Mouse (Mus musculus): ENCODE data around the gene Ccdc102a.

The Ccdc102a gene

DNA sequence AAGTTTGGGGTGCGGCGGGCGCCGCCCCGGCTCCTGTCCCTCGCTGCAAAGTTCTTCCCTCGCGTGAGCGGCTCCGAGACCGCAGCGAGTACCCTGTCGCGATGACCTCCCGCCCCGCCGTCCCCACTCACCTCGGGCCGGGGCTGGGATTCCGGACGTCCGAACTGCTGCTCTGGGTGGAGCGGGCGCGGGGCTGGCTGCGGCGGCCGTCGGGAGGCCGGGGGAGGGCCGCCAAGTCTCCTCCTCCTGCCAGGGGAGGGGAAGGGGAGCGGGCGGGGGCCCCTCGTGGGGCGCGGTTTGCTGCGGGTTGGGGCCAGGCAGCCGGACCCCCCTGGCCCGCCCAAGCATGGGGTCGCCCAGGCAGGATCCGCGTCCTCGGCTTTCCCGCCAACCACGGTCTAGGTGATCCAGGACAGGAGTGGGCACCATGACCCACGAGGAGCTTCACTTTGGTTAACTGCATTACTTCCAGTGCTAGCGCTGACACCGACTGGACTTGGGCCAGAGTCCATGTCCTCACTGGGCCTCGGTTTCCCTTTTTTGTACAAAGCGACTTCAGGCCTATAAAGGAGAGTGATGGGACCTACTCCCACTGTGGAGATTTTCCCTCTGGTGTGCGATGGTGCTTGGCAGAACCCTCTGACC is at the start of gene Ccdc102a:
Ccdc102a (minus strand) TSS at position 248 of the 645 bp plus-strand sequence.
- no peak for DNase-seq (ENCODE audit: low spot score in 2 of 2)

DNA sequence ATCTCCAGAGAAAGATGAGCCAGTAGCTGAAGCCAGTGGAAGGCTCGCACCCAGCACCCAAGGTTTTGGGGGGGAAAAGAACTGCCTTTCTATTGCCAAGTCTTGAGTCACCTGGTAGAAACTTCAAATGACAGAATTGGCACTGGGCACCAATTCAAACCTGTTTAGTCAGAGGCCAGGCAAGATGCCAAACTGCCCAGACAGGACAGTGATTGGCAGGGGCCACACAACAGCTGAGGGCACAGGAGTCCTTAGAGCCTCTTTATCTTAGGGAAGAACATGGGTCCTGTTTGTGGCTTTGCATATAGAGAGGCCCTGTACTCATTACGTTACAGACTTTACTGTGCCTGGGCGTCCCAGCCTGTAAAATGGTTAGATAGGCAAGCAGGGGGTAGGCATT is 49.7 kb upstream of the Ccdc102a start:
- DNase-seq (ENCODE audit: low spot score in 2 of 2) = no peak

DNA sequence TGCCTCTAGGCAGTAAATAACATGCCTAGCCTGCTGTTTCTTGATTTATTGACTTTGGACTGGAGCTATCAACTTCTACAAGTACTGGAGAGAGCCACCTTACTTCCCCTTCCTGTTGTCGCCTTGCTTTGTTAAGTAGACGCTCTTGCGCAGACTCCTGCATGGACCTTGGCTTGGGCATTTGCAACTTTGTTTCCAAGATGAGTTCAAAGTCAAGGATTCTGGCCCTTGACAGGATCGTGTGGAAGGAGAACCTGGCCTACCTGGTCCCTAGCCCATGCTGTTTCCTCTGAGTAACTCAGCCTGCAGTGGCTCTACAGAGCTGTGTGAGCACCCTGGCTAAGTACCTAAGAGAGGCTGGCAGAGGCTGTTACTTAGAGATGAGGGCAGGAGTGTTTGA is 49.2 kb upstream of the Ccdc102a start:
- no peak for DNase-seq (ENCODE audit: low spot score in 2 of 2)

DNA sequence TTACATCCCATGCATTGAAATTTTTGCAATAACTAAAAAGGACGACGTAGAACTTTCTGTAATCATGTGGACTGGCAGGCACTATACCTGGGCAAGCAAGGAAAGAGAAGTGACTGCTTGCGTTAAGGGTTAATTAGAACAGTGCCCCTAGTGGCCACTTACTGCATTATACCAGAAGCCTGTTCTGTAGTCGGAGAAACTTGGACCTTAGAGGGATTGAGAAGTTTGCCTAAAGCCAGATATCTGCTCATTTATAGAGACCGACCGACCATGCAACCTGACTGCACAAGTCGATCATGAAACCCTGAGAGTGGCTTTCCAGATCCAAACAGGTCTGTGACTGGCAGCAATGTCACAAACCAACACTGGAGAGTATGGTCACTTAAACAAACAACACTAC is 48.7 kb upstream of the Ccdc102a start:
- DNase-seq (ENCODE audit: low spot score in 2 of 2) = no peak

DNA sequence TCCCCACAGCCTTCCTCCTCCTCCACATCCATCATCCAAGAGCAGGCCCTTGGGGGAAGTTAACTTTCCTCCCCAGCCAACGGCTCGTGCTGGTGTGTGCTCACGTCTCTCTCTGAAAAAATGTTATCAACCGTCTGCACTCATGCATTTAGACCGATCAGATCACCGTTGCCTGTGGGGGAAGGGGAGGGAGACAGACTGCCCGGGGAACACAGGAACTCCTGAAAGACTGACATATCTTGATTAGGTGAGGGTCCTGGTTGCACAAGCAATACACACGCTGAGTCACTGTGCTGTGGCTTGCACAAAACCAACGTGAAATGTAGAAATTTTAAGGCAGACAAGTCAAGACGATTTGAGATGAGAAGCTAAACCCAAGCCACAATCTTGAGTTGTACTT is 46.9 kb upstream of the Ccdc102a start:
- DNase-seq (ENCODE audit: low spot score in 2 of 2) = no peak

DNA sequence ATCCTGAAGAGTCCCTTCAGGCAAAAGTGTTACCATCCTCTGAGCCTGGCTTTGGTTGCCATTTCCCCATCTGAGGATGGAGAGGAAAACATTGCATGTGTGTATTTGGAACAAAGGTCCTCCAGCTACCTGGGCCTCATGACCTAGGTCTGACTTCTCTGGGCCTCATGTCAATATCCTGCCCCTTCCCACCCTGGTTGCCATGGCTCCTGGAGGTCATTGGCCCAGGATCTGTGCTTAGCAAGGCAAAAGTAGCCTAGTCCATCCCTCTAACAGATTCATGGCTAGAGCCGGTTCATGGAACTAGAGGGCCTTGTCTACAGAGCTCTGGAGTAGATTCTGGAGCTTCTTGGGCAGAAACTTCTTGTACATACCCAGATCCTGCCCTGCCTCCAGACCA is 44.3 kb upstream of the Ccdc102a start:
- no peak for DNase-seq (ENCODE audit: low spot score in 2 of 2)

DNA sequence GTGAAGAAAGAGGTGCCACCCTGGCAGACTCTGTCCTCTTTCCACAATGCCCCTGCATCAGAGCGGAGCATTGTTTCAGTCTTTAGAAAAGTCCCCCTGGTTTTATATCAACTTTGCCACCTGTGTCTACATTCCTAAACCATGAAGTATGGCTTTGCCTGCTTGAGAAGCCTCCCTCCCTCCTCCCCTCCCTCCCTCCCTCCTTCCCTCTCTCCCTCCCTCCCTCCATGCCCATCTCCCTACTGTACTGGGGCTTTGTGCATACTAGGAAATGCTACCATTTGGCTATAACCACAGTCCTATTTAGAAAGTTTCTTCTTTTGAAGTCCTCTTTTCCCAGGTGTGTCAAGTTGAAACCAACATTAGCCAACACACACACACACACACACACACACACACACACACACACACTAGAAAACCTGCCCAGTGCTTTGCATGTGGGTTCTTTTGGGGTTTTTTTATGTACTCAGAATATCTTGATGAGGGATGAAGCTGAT is 38.2 kb upstream of the Ccdc102a start:
- DNase-seq (ENCODE audit: low spot score in 2 of 2) = no peak

DNA sequence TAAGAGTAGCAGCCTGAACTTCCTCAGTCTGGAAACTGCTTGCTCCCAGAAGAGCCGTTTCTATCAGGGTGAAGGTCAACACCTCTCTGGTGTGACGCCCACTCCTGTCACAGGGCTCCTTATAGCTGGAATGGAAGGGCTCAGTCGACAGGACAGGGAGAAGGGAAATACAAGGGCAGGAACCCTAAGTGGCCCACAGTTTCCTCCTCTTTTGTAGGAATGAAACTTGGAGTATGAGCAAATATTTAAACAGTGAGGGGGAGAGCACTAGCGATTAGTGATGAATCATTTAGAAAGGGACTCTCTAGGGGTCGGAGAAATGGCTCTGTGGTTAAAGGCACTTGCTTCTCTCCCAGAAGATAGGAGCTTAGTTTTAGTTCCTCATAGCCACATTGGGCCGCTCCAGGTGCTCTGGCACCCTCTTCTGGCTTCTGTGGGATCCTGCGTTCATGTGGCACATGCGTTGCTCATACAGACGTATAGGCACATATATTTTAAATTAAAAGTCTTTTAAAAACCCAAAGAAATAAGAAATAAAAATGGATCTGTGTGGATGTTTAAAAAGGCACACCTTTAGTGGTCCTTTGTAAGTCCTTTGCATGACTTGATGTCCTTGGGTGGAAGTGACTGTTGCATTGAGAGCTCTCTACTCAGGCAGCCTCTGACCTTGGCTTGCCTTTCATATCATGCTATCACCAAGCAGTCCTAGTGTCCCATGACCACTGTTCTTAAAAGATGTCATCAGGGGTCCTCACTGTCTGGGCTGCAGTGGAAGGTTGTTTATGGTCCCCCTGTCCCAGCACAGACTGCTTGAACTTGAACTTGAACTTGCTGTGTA is 37.2 kb upstream of the Ccdc102a start:
- DNase-seq (ENCODE audit: low spot score in 2 of 2) = no peak

DNA sequence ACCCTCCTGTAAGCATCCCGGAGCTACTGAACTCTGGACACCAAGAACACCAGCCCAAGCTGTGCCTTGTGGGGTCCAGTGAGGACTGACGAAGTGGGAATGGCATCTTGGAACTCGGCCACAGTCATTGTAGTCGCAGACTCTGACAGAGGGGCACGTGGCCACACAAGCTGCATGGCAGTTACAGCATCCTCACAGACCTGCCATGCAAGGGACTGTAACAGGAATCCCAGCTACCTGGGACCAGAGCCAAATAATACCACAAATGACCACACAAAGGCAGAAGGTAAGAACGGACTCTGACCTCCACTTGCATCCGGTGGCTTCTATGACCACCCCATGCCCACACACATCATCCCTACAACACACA is 36.5 kb upstream of the Ccdc102a start:
- DNase-seq (ENCODE audit: low spot score in 2 of 2) = no peak

DNA sequence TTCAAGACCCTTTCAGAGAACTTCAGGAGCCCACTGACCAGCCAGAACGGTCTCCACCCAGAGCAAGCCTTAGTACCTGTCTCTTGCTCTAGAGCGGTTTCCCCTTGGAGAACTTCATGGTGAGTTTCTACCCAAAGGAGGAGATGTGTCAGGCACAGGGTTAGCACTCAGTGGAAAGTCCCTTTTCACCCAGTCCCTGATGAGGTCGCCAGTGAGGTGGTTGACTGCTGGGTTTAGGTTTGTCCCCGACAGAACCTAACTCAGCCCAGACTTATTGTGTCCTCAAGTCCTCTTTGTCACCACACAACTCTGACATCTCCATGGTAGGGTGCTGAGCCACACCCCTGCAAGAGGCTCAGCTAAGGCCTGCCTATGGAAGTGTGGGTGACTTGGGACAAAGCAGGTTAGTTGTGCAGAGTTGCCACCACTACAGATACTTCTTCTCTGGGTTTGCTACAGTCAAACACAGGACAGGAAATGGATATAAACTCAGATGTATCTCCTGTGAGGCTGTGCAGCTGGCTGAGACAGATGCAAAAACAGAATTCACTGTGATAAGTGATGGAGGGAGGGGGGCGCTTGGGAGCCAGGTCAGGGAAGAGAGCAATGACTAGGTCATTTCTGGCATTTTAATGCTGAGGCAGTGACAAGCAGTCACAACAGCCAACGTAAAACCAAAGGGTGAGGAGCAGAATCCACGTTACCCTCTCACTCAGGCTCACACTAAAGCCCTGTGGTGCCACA is 35.9 kb upstream of the Ccdc102a start:
- no peak for DNase-seq (ENCODE audit: low spot score in 2 of 2)

DNA sequence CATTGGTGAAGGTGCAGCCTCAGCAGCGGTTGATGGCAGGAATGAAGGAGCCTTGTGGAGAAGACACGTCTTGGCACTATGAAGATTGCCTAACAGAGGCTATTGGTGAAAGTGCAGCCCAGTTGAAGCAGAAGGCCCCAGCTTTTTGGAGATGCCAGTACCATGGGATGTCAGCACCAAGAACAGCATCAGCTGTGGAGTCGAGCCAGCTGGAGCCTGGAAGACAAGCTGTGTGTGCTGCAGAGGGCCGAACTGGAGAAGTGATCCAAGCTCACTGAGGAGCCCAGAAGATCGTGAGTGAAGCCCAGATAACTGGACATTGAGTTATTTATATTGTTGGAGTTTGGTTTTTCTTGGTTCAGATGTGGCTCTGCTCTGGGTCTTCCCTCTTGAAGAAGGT is 34.2 kb upstream of the Ccdc102a start:
- no peak for DNase-seq (ENCODE audit: low spot score in 2 of 2)

DNA sequence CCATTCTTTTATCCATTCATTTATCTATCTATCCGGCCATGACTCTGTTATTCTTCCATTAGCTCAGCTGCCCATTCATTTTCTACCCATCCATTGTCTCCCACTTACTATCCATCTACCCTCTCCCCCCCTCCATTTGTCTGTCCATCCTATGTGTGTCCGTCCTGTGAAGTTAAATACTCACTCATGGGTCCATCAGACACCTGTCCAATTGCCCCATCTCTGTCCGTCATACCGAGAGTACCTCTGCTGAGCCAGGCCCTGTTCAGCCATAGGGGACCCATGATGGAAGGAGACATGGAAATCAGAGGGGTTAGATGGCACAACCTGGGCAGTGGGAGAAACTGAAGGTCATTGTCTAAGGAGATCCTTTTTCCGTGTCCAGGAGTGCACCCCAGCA is 32.6 kb upstream of the Ccdc102a start:
- DNase-seq (ENCODE audit: low spot score in 2 of 2) = no peak

DNA sequence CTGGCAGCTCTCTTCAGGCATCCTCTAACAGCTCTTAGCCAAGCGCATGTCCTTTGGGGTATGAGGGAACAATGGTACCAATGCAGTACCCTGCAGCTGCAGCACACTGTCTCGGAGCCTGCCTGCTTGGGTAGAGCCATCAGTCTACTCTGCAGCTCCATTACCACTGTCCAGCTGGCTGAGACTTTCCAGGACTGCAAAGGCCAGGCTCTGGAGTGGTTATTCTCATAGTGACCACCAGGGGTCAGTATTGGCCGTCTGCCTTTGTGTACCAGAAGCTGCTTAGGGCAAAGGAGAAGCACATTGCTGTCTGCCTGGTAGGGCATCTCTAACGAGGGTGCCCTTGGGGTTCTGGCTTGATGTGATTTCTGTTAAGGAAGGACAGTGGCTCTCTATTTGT is 32.1 kb upstream of the Ccdc102a start:
- DNase-seq (ENCODE audit: low spot score in 2 of 2) = peak; percentile 65 to 71

DNA sequence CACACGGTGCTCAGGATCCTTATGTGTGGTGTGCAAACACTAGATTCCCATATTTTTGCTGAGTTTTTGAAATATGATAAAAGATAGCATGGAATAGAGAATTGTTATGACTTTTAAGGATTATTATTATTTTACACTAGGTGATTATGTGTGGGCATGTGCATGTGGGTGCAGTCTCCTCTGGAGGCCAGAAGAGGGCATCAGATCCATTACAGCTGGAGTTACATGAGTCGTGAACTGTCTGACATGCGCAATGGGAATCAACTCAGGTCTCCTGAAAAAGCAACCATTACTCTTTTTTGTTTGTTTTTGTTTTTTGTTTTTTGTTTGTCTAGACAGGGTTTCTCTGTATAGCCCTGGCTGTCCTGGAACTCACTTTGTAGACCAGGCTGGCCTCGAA is 31.1 kb upstream of the Ccdc102a start:
- DNase-seq (ENCODE audit: low spot score in 2 of 2) = no peak

DNA sequence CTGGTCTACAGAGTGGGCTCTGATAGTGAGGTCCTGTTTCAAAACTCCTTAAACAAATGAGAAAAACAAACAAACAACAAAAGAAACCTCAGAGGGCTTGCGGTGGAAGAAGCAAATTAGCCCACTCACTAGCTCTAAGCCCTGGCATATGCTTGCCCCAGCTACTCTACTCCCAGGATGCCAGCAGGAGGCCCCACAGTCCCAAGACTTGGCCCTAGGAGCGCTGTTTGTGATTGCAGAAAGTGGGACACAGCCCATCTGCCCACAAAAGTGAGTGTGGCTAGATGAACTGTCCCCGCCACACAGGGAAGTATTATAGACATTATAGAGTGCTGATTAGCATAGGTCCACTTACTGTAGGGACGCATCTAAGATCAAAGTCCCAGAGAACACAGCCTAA is 30.5 kb upstream of the Ccdc102a start:
- DNase-seq (ENCODE audit: low spot score in 2 of 2) = no peak

DNA sequence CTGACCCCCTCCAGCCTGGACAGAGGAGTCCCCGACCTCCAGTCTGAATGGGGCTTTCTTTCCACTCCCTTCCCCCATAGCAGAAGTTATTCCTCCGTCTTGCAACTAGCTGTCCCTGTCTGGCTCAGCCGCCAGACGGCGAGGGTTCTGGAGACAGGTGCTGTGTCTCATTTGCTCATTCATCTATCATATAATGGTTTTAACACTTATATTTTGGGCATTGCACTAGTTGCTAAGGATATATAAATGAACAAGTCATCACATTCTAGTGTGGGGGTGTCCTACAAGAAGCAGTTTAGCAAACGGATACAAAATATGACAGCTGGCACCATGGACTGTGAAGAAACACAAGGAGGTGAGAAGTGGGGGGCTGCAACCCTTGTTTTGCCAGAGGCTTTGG is 27.3 kb upstream of the Ccdc102a start:
- DNase-seq (ENCODE audit: low spot score in 2 of 2) = peak in 1 of 2 experiments; percentile 32

DNA sequence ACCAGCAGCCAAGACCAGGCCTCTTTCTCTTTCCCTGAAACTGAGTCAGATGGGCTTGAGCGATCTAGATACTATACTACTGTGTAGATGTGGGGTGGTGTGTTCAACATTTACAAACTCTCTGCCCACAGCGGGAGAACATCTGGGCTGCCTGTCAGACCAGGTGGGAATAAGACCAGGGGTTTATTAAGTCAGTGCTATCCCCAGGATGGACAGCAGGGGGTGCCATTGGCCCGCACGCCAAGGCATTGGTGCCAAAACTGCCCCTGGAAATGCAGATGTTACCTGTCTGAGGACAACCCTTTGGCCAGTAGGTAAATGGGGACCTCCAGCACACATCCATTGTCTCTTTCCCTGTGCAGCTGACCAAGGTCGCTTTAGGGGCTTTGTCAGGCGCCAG is 24.7 kb upstream of the Ccdc102a start:
- peak; percentile 51 to 58 for DNase-seq (ENCODE audit: low spot score in 2 of 2)

DNA sequence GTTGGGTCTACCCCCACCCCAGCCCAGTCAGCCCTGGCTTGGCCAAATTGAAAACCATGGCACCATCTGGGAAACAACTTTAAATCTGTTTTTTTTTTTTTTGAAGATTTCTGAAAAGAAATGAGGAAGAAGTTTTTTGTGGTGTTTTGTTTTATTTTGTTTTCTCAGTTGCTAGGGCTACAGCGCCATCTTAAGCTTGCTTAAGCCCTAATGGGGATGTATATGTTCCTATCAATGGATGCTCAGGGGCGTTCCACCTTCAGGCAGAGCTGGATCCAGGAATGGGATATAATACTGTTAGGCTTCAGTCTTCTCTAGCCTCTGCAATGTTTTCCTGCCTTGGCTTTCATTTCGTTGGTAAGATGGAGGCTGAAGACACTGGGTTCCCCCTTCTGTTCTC is 17.3 kb upstream of the Ccdc102a start:
- no peak for DNase-seq (ENCODE audit: low spot score in 2 of 2)

DNA sequence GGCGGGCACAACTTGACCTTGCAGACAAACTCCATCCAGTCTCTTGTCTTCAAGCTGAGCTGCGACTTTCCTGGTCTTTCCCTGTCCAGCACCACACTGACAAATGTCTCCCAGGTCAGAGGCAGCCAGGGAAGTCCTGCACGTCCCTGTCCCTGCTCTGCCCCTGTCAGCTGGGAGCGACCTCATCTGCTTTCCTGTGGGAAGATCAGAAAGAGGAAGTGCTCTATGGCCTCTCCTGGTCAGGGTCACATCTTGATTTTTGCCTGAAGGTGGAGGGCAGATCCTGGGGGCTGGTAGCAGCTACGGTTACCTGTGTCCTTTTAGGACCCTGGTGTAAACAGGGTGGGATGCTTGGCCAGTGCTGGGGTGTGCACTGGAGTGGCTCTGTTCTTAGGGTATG is 16.0 kb upstream of the Ccdc102a start:
- no peak for DNase-seq (ENCODE audit: low spot score in 2 of 2)

DNA sequence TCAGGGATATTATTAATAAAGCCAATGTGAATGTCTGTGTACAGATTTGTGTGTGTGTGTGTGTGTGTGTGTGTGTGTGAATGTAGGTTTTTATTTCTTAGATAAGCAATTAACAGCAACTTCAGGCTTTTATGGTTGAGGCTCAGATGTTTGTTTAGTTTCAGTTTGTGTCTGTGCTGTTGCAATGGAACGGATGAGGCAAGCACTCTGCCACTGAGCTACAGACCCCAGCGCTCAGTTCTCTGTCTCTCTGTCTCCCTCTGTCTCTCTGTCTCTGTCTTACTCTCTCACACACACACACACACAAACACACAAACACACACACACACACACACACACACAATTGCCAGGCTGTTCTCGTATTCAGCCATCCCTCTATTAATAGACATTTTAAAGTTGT is 10.3 kb upstream of the Ccdc102a start:
- DNase-seq (ENCODE audit: low spot score in 2 of 2) = no peak

DNA sequence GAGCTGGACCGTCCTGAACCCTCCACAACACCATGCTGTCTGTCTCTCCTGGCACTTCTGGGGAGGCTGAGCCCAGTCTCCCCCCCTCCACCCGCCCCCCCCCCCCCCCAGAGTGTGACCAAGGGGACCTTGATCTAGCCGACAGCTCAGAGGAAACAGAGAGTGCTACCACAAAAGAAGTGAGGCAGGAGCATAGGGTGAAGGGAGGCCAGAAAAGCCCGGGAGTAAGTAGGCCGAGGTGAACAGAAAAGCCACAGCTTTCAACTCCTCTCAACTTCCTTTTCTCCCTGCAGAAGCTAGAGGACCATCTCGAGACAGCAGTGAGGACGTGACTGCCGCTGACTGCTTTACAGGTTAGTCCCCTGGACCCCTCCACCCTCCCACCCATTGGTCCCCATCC is 5.5 kb upstream of the Ccdc102a start, which contains the start of gene Adgrg5:
Adgrg5 (plus strand) TSS at position 290 of the 400 bp plus-strand sequence.
- no peak for DNase-seq (ENCODE audit: low spot score in 2 of 2)

DNA sequence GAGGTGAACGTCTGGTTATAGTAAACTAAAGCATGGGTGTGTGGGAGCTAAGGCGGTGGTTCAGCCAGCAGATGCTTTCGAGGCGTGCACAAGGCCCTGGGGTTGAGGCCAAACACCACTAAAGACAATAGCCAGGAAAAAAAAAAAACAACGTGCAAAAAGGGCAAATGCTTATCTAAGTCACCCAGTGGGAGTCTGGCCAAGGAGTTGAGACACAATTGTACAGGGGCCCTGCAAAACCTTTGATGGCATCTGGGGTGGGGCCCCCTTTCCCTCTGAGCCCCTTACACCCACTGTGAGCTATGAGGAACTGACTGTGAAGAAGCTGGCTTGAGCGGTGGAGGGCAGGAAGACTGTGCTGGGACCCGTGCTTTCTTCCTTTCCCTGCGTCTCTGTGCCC is 4.7 kb upstream of the Ccdc102a start:
- DNase-seq (ENCODE audit: low spot score in 2 of 2) = no peak

DNA sequence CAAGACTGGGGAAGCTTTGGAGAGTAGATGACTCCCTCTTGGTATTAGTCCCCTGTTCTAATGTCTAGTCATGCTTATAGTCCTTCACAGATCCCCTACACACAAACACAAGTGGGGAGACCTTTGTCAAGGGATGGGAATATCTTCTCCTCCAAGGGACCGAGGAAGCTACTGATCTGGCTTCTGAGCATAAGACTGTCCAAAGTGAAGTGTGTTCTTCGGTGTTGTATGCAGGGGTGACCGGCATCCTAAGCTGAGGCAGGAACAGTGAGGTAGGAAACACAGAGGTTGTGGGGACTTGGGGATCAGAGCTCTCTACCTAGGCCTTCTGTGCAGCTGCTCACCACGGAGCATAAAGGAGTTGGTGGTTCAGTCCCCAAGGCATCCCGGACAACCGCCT is 4.3 kb upstream of the Ccdc102a start:
- no peak for DNase-seq (ENCODE audit: low spot score in 2 of 2)

Measured in frontal cortex, postnatal 25 days (tissue).